In genomic region chr3:101191298-101191986, GRCm38 (mm10) we compare ENCODE assay signal across 12 mouse cellular contexts.
DNase-seq lines count a peak whose midpoint lies in the region; ATAC-seq lines count a peak whose summit lies in the region.
"Had no signal": no experiment of that assay in that cellular context is flagged by ENCODE, and none has a peak within 500 bp of the region (broad histone marks: within the 10 kb centered on the region; RNA-seq: fewer than 3 reads in every experiment).

No protein-coding gene starts in this region.

- DNase-seq in left cerebral cortex, postnatal 14 days (ENCODE audit: low spot score in 2 of 2), result peak; percentile 21 to 22
- no peak for DNase-seq in left cerebral cortex, adult 8-10 months (ENCODE audit: low spot score in 2 of 2)
- DNase-seq in midbrain, embryonic 10.5 days (ENCODE audit: low spot score), result peak; percentile 33
- no peak for DNase-seq in liver
- no peak for DNase-seq in testis, postnatal 10 days (ENCODE audit: low spot score)
- DNase-seq in gastrocnemius, postnatal 36 days, result no peak
- DNase-seq: cerebellum, adult 9-10 months; right cerebral cortex, postnatal 25 days had no signal

- ATAC-seq in hindbrain, embryonic 16.5 days, result peak; percentile 83

- H3K36me3 ChIP-seq in hindbrain, embryonic 16.5 days (ENCODE audit: control insufficient read depth, insufficient read depth, low read length), result no peaks in the 10 kb centered on the region
- no peaks in the 10 kb centered on the region for H3K36me3 ChIP-seq in midbrain, embryonic 10.5 days

- no peak overlapping the region for H3K4me2 ChIP-seq in hindbrain, embryonic 16.5 days (ENCODE audit: low read length)
- H3K4me2 ChIP-seq: heart, embryonic 11.5 days had no signal

- H3K4me1 ChIP-seq in hindbrain, embryonic 16.5 days (ENCODE audit: control insufficient read depth, insufficient read depth, low read depth, low read length), result peaks cover 6% of the 10 kb centered on the region; the same call in 1 of the 2 replicates
- H3K4me1 ChIP-seq in midbrain, embryonic 10.5 days, result peaks cover 36% of the 10 kb centered on the region

- no peaks in the 10 kb centered on the region for H3K27me3 ChIP-seq in hindbrain, embryonic 16.5 days (replicated peaks; ENCODE audit: control insufficient read depth, insufficient read depth, low read length)
- H3K27me3 ChIP-seq in midbrain, embryonic 10.5 days (ENCODE audit: low read depth, poor library complexity, severe bottlenecking), result peaks cover 78% of the 10 kb centered on the region

- intact Hi-C loops in left cerebral cortex, postnatal 14 days (cut with DNase I), result no loop called here
- intact Hi-C loops in gastrocnemius, postnatal 36 days (cut with DNase I), result no loop called here

- 63% methylated on average over 7 of the region's 7 CpGs for WGBS in hindbrain, embryonic 16.5 days
- 62% methylated on average over 7 of the region's 7 CpGs for WGBS in midbrain, embryonic 10.5 days

- peak overlapping the region; percentile 9; the same call in 1 of the 2 replicates for H3K27ac ChIP-seq in hindbrain, embryonic 16.5 days (ENCODE audit: low read depth, low read length)
- no peak overlapping the region; the same call in 1 of the 2 replicates for H3K27ac ChIP-seq in midbrain, embryonic 10.5 days (replicated peaks)
- H3K27ac ChIP-seq: kidney, postnatal 0 days; left cerebral cortex, adult 2 months had no signal

- H3K9me3 ChIP-seq in hindbrain, embryonic 16.5 days (ENCODE audit: control insufficient read depth, low read length), result no peaks in the 10 kb centered on the region
- no peaks in the 10 kb centered on the region for H3K9me3 ChIP-seq in midbrain, embryonic 10.5 days (replicated peaks)

- H3K4me3 ChIP-seq in hindbrain, embryonic 16.5 days (ENCODE audit: low read length), result no peak overlapping the region
- H3K4me3 ChIP-seq in midbrain, embryonic 10.5 days, result no peak overlapping the region
- H3K4me3 ChIP-seq: left cerebral cortex, adult 2 months had no signal

- no peak overlapping the region for H3K9ac ChIP-seq in hindbrain, embryonic 16.5 days (ENCODE audit: low read depth, low read length)

Comparison
In these comparisons a context has a peak if more than half of its experiments do, and no peak if none do; other contexts are left out.
1. DNase-seq: peak in left cerebral cortex, postnatal 14 days (2 of 2) and midbrain, embryonic 10.5 days (single experiment); none in left cerebral cortex, adult 8-10 months (0 of 2), liver (single experiment), testis, postnatal 10 days (single experiment) and gastrocnemius, postnatal 36 days (0 of 2).